Mouse (Mus musculus) frontal cortex, adult (tissue): Measurements from ENCODE around the gene Galnt2.
A peak's percentile ranks its signal among the peaks of the same experiment; 100 is the strongest.

Experiments used
- ATAC-seq: cut with Nextera tagmentation; 2 replicates; pipeline ENCODE4 v1.9.2; 2017; ENCODE audit warnings: mild to moderate bottlenecking, moderate library complexity, mixed read lengths; ENCODE audit not compliant: low TSS enrichment

The Galnt2 gene

GRCm38 (mm10) chr8:124270904-124271303 is 39.7 kb downstream of the Galnt2 start:
- no peak for ATAC-seq

GRCm38 (mm10) chr8:124271518-124271917 is 40.3 kb downstream of the Galnt2 start:
- ATAC-seq, result no peak

- ATAC-seq, result no peak
Measured at GRCm38 (mm10) chr8:124272792-124273191, 41.6 kb downstream of the Galnt2 start.

- no peak for ATAC-seq
Measured at GRCm38 (mm10) chr8:124273606-124274218, 42.5 kb downstream of the Galnt2 start.

GRCm38 (mm10) chr8:124274441-124275120 is 43.4 kb downstream of the Galnt2 start:
- ATAC-seq, result no peak

- ATAC-seq, result peak; percentile 57
Measured at GRCm38 (mm10) chr8:124275377-124276071, 44.3 kb downstream of the Galnt2 start.

- ATAC-seq, result peak; percentile 56; the same call in 1 of the 2 replicates
Measured at GRCm38 (mm10) chr8:124277951-124278910, 47.0 kb downstream of the Galnt2 start.

- no peak for ATAC-seq
Measured at GRCm38 (mm10) chr8:124278956-124279689, 47.9 kb downstream of the Galnt2 start.

- ATAC-seq, result no peak
Measured at GRCm38 (mm10) chr8:124279690-124279985, 48.4 kb downstream of the Galnt2 start.

GRCm38 (mm10) chr8:124281700-124282541 is 50.7 kb downstream of the Galnt2 start:
- ATAC-seq, result 0 out of 2 replicates have a peak, but pooled peaks have one; percentile 12

GRCm38 (mm10) chr8:124282878-124283630 is 51.9 kb downstream of the Galnt2 start:
- ATAC-seq, result no peak

GRCm38 (mm10) chr8:124283644-124284332 is 52.6 kb downstream of the Galnt2 start:
- no peak for ATAC-seq

- ATAC-seq, result no peak
Measured at GRCm38 (mm10) chr8:124284333-124284711, 53.1 kb downstream of the Galnt2 start.

- no peak for ATAC-seq
Measured at GRCm38 (mm10) chr8:124284984-124285576, 53.9 kb downstream of the Galnt2 start.

- no peak for ATAC-seq
Measured at GRCm38 (mm10) chr8:124286461-124287124, 55.4 kb downstream of the Galnt2 start.

GRCm38 (mm10) chr8:124288215-124288864 is 57.1 kb downstream of the Galnt2 start:
- ATAC-seq, result no peak

GRCm38 (mm10) chr8:124289481-124290050 is 58.4 kb downstream of the Galnt2 start:
- ATAC-seq, result no peak
